Mouse (Mus musculus): Measurements from ENCODE around the gene Pcdh15.

Gene Pcdh15

GRCm38 (mm10) chr10:73821657-73822583, 722.8 kb downstream of the Pcdh15 start:
- DNase-seq (ENCODE audit: low spot score): no peak

GRCm38 (mm10) chr10:73823214-73823613, 724.1 kb downstream of the Pcdh15 start:
- no peak for DNase-seq (ENCODE audit: low spot score)

- no peak for DNase-seq (ENCODE audit: low spot score)
These were observed 727.2 kb downstream of the Pcdh15 start for GRCm38 (mm10) chr10:73826354-73826753.

GRCm38 (mm10) chr10:73828781-73829180, 729.6 kb downstream of the Pcdh15 start:
- DNase-seq (ENCODE audit: low spot score): no peak

- no peak for DNase-seq (ENCODE audit: low spot score)
These were observed 745.9 kb downstream of the Pcdh15 start for GRCm38 (mm10) chr10:73844998-73845397.

- DNase-seq (ENCODE audit: low spot score): no peak
These were observed 763.0 kb downstream of the Pcdh15 start for GRCm38 (mm10) chr10:73862181-73862580.

GRCm38 (mm10) chr10:73878055-73878728, 779.0 kb downstream of the Pcdh15 start:
- DNase-seq (ENCODE audit: low spot score): no peak

GRCm38 (mm10) chr10:73878729-73879067, 779.6 kb downstream of the Pcdh15 start:
- DNase-seq (ENCODE audit: low spot score): no peak

GRCm38 (mm10) chr10:73887771-73888170, 788.6 kb downstream of the Pcdh15 start:
- no peak for DNase-seq (ENCODE audit: low spot score)

GRCm38 (mm10) chr10:73892251-73892650, 793.1 kb downstream of the Pcdh15 start:
- no peak for DNase-seq (ENCODE audit: low spot score)

- no peak for DNase-seq (ENCODE audit: low spot score)
These were observed 797.0 kb downstream of the Pcdh15 start for GRCm38 (mm10) chr10:73896086-73896607.

- no peak for DNase-seq (ENCODE audit: low spot score)
These were observed 800.0 kb downstream of the Pcdh15 start for GRCm38 (mm10) chr10:73899165-73899564.

GRCm38 (mm10) chr10:73907626-73908025, 808.5 kb downstream of the Pcdh15 start:
- DNase-seq (ENCODE audit: low spot score): no peak

- no peak for DNase-seq (ENCODE audit: low spot score)
These were observed 809.4 kb downstream of the Pcdh15 start for GRCm38 (mm10) chr10:73908568-73908967.

- no peak for DNase-seq (ENCODE audit: low spot score)
These were observed 816.0 kb downstream of the Pcdh15 start for GRCm38 (mm10) chr10:73915170-73915569.

GRCm38 (mm10) chr10:73921579-73921978, 822.4 kb downstream of the Pcdh15 start:
- no peak for DNase-seq (ENCODE audit: low spot score)

GRCm38 (mm10) chr10:73928672-73929071, 829.5 kb downstream of the Pcdh15 start:
- DNase-seq (ENCODE audit: low spot score): no peak

GRCm38 (mm10) chr10:73929718-73930117, 830.6 kb downstream of the Pcdh15 start:
- no peak for DNase-seq (ENCODE audit: low spot score)

- DNase-seq (ENCODE audit: low spot score): no peak
These were observed 832.0 kb downstream of the Pcdh15 start for GRCm38 (mm10) chr10:73931185-73931584.

GRCm38 (mm10) chr10:73931996-73932679, 833.0 kb downstream of the Pcdh15 start:
- DNase-seq (ENCODE audit: low spot score): no peak

- no peak for DNase-seq (ENCODE audit: low spot score)
These were observed 837.0 kb downstream of the Pcdh15 start for GRCm38 (mm10) chr10:73936121-73936520.

- DNase-seq (ENCODE audit: low spot score): no peak
These were observed 839.8 kb downstream of the Pcdh15 start for GRCm38 (mm10) chr10:73938989-73939388.

Data from ovary, postnatal 36 days (tissue).